Mouse (Mus musculus): ENCODE results near the gene Clba1.

DNA sequence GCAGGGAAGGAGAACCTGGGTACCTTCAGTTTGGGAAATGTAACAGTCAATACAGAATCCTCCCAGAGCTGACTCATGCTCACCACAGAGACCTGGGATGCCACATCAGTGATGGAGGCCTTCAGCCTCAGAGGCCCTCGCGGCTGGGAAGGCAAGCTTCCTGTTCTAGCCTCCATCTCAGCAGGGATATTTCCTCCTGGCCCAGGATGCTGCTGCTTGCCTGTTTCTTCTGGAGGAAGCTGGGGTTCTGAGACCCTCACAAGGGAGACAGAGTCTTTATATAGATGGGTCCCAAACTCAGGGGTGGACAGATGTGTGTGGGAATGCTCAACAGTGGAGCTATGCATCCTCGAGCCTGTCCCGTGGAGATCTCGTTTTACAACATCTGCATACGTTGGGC lies 34.7 kb upstream of the Clba1 start:
- no peak for TF ChIP-seq CTCF (conservative IDR thresholded peaks at IDR 0.05; ENCODE audit: low read length)
- TF ChIP-seq NANOG (IDR thresholded peaks at IDR 0.05; ENCODE audit: borderline replicate concordance, low read length) = no peak
- no peak for TF ChIP-seq POU5F1 (IDR thresholded peaks at IDR 0.05; ENCODE audit: borderline replicate concordance, low read length)

Measured in E14TG2a.4 (cell line).